Mouse (Mus musculus) ES-E14 (cell line): ENCODE data around the gene Ctsm.
"Not testable (repeated sequence)": the region's sequence is repeated elsewhere in the genome, so short reads cannot be mapped to it uniquely, and the experiment has no call there.

ENCODE experiments used
- HCFC1 ChIP-seq: IDR thresholded peaks from 2 replicates; pipeline ENCODE4 v1.6.1; 2012; ENCODE audit warnings: low read length, inconsistent platforms, borderline replicate concordance; ENCODE audit not compliant: insufficient read depth
- MAFK ChIP-seq: IDR thresholded peaks from 2 replicates; pipeline ENCODE4 v1.6.1; 2014; ENCODE audit warnings: mild to moderate bottlenecking, low read depth, low read length, inconsistent platforms; ENCODE audit not compliant: insufficient read depth
- ZC3H11A ChIP-seq: IDR thresholded peaks from 2 replicates; pipeline ENCODE4 v1.6.1; 2012; ENCODE audit warnings: low read depth, mild to moderate bottlenecking, inconsistent platforms, low read length, borderline replicate concordance
- ZNF384 ChIP-seq: IDR thresholded peaks from 2 replicates; pipeline ENCODE4 v1.6.1; 2012; ENCODE audit warnings: low read depth, low read length, inconsistent platforms

DNA sequence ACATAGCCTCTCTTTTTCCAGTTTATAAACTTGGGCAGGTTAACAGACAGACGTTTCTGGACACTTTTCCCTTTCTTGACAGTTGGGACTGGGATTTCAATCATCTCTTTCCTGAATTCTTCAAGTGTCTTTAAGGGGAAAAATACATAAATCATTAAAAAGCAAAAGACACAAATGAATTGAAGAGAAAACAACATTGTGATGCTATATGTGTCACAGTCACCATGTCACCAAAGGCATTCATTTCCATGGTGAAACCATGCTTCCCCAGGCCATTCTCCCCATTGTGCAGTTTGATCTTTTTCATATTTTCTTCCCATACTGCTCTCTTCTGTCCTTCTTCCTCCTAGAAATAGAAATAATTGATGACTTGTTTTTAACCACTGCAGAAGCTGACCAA lies 26.4 kb upstream of the Ctsm start, which contains the start of gene Gm49352:
- not testable (repeated sequence) for TF ChIP-seq ZC3H11A, HCFC1, MAFK, ZNF384
